Mouse (Mus musculus) embryonic facial prominence, embryonic 15.5 days (tissue): ENCODE results near the gene Nova2. TPM values are rescaled to one million over a fixed set of nuclear protein-coding genes. Genes with fewer than 3 reads are reported as not detected.

ENCODE experiments used
- polyA plus RNA-seq: library from polyadenylated mRNA; unstranded; fragments of >200 nt; fragmentation: Nextera tagmentation; extraction: Ambion mirVana; gene quantifications from 2 replicates; pipeline ENCODE4 v1.2.1, GENCODE M21; 2015

The Nova2 gene
- polyA plus RNA-seq, 1 experiment from 2014 or later = 0.60 TPM

Other genes with a start within 250 kb of the Nova2 start
- 0.11 TPM in 1 of 2 replicates, not detected in the other for gene Psg20, start 239.7 kb upstream of the Nova2 start, polyA plus RNA-seq
- not detected in 2 replicates for gene Psg22, start 207.8 kb upstream of the Nova2 start, polyA plus RNA-seq
- not detected in 2 replicates for gene Psg19, start 127.4 kb upstream of the Nova2 start, polyA plus RNA-seq
- not detected in 2 replicates for gene Psg17, start 104.3 kb upstream of the Nova2 start, polyA plus RNA-seq
- gene Mill2, start 85.9 kb upstream of the Nova2 start, polyA plus RNA-seq = 1.0 and 1.1 TPM in 2 replicates
- 9.7 and 16.3 TPM in 2 replicates for gene Pglyrp1, start 54.6 kb upstream of the Nova2 start, polyA plus RNA-seq
- 31.8 and 40.3 TPM in 2 replicates for gene Ccdc61, start 15.5 kb upstream of the Nova2 start, polyA plus RNA-seq
- not detected in 2 replicates for gene Nanos2, start 61.5 kb downstream of the Nova2 start, polyA plus RNA-seq
- gene Mypop, start 65.4 kb downstream of the Nova2 start, polyA plus RNA-seq = 5.9 and 6.3 TPM in 2 replicates
- 31.1 and 32.2 TPM in 2 replicates for gene Irf2bp1, start 78.2 kb downstream of the Nova2 start, polyA plus RNA-seq
- gene Foxa3, start 97.7 kb downstream of the Nova2 start, polyA plus RNA-seq = 0.58 and 1.3 TPM in 2 replicates
- gene Sympk, start 98.5 kb downstream of the Nova2 start, polyA plus RNA-seq = 35.3 and 36.8 TPM in 2 replicates
- gene Rsph6a, start 128.8 kb downstream of the Nova2 start, polyA plus RNA-seq = not detected in 2 replicates
- 18.7 and 20.1 TPM in 2 replicates for gene Dmwd, start 150.3 kb downstream of the Nova2 start, polyA plus RNA-seq
- 42.4 and 60.4 TPM in 2 replicates for gene Dmpk, start 158.0 kb downstream of the Nova2 start, polyA plus RNA-seq
- gene Six5, start 168.7 kb downstream of the Nova2 start, polyA plus RNA-seq = 12.7 and 14.7 TPM in 2 replicates
- 1.9 and 2.3 TPM in 2 replicates for gene Gm4969, start 192.5 kb downstream of the Nova2 start, polyA plus RNA-seq
- gene Fbxo46, start 194.0 kb downstream of the Nova2 start, polyA plus RNA-seq = 14.7 and 16.3 TPM in 2 replicates
- 13.9 and 15.1 TPM in 2 replicates for gene Qpctl, start 223.4 kb downstream of the Nova2 start, polyA plus RNA-seq
- 139 and 140 TPM in 2 replicates for gene Snrpd2, start 223.8 kb downstream of the Nova2 start, polyA plus RNA-seq
- gene Gipr, start 240.2 kb downstream of the Nova2 start, polyA plus RNA-seq = 0.68 and 1.1 TPM in 2 replicates